Mouse (Mus musculus): Measurements from ENCODE around the gene Cdkn1c.

The Cdkn1c gene

DNA sequence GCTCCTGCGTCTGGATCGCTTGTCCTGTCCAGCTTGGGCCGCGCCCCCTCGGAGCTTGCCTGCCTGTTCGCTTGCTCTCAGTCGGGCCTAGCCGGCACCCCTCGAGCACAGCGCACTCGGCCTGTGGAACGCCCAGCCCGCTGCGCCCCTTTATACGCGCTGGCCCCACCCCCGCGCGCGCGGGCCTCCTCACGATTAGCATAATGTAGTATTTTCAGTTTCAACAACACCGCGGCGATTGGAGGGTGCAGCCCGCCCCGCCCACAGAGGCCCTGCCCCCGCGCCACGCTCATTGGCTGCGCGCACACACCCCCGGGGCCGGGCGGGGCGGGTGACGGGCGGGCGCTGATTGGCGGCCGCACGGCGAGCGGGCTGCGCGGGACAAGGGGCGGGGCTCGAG is at the start of gene Cdkn1c:
Cdkn1c (minus strand) TSS at position 177 of the 400 bp plus-strand sequence.
- DNase-seq = peak; percentile 83 to 88

DNA sequence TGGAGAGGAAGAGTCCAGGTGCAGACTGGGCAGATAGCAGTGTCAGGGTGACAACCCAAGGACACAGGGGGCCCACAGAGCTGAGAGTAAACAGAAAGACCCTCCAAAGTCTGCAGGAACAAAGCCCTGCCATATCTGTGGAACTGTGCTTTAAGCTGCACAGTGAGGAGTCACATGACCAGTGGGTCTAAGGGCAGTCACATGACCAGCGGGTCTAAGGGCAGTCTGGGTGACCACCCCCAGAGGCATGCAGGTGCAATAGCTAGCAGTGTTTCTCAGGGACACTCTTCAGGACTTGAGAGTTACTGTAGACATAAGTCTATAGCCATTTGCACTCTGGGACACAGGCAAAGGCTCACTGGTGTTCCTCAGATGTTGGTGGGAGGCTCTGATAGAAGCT is 48.7 kb upstream of the Cdkn1c start:
- peak; percentile 54 to 59 for DNase-seq

DNA sequence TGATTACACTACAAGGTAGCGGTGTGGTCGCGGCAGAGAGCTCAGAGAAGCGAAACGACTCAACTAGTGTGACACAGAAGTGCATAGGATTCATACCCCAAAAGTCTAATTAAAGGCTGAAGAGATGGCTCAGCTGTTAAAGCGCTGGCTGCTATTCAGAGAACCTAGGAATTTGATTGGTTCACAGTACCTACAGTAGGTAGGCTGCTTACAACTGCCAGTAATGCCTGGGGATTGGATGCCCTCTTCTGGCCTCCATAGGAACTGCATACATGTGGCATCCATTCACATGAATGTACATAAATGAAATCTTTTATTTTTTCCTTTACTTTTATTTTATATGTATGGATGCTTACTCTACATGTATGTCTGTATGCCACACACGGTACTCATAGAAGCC is 45.8 kb upstream of the Cdkn1c start:
- peak; percentile 71 to 83 for DNase-seq

DNA sequence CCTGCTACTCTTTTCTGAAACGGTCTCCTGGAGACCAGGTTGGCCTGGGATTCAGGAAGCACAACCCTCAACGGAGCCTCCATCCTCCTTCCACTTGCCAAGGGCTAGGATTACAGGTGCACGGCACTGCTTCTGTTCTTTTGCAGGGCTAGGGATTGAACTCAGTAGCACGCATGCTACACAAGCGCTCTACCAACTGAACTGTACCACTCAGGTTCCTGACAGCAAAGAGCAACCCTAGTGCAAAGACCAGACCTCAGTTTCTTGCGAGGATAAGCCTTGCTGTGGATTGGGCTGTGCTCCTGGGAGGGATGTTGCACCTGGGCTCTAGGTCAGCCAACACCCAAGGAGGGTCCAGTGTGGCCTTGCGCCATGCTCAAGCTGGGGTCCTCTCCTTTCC is 45.4 kb upstream of the Cdkn1c start:
- no peak for DNase-seq

DNA sequence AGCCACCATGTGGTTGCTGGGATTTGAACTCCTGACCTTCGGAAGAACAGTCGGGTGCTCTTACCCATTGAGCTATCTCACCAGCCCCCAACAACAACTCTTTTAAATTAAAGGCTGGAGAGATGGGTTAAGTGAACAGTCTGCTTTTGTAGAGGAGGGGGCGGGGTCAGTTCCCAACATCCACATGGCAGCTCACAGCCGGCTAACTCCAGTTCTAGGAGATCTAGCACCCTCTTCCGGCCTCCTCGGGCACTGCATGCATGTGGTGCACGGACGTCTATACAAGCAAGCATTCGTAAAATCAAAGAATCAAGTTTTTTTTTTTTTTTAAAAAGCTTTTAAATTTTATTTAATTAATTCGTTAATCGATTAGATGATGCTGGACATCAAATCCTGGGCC is 45.0 kb upstream of the Cdkn1c start:
- peak; percentile 82 to 94 for DNase-seq

DNA sequence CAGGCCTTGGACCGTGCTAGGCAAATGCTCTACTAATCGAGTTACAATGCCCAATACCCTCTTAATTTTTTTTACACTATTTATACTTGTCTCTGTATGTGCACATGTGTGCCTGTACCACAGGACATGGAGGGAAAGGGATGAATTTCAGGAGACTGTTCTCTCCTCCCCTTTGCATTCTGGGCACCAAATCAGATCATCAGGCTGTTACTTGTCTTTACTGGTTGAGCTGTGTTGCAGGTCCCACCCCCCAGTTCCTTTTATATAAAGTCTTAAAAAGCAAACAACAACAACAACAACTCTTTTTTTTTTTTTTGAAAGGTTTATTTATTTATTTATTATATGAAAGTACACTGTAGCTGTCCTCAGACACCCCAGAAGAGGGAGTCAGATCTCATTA is 44.6 kb upstream of the Cdkn1c start:
- no peak for DNase-seq

DNA sequence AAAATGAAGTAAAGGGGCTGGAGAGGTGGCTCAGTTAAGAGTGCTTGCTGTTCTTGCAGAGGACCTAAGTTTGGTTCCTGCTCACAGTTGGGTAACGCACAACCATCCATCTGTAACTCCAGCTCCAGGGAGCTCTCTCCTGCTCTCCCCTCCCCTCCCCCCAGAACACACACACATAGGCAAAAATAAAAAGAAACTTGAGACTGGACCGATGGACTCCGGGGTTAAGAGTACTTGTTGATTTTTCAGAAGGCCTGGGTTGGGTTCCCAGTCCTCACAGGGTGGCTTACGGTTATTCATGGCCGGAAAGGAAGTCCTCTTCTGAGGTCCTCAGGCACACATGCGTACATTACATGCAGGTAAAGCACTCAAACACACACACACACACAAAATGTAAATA is 43.1 kb upstream of the Cdkn1c start:
- peak in 1 of 2 experiments; percentile 49 for DNase-seq

DNA sequence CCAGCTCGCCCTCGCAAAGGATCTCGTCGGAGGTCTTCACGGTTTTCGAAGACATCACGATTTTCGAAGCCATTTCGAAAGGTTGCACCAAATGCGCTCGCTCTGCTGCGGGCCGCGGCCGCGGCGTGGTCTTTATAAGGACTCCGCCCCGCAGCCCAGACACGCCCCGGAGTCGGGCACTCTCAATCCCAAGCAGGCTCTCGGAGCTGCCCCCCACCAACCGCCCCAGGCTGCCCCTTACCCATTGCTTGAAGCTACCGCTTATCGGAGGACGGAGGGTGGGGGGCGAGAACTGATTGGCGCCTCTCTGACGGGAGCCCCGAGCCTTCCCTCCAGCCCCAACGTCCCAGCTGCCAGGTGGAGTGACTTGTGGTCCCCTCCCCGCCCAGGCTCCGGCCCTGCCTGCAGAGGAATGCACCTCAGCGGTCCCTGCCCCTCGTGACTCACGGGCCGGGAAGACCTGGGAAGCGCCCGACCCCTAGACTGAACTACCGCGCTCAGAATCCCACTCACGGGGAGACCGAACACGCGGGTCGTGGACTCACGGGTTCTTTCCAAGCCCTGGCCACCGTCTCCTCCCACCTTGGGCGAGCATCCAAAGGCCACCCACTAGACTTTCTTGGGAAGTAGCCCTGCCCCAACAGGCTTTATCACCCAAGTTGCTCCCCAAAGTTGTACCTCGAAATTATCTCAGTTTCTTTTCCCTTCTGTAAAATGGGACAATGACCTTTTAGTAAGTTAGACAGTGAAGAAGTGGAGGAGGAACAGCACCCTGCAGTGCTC is 41.8 kb upstream of the Cdkn1c start, which contains the start of gene Phlda2:
Phlda2 (minus strand) TSS at position 733 of the 783 bp plus-strand sequence.
- DNase-seq = peak; percentile 44 to 68

DNA sequence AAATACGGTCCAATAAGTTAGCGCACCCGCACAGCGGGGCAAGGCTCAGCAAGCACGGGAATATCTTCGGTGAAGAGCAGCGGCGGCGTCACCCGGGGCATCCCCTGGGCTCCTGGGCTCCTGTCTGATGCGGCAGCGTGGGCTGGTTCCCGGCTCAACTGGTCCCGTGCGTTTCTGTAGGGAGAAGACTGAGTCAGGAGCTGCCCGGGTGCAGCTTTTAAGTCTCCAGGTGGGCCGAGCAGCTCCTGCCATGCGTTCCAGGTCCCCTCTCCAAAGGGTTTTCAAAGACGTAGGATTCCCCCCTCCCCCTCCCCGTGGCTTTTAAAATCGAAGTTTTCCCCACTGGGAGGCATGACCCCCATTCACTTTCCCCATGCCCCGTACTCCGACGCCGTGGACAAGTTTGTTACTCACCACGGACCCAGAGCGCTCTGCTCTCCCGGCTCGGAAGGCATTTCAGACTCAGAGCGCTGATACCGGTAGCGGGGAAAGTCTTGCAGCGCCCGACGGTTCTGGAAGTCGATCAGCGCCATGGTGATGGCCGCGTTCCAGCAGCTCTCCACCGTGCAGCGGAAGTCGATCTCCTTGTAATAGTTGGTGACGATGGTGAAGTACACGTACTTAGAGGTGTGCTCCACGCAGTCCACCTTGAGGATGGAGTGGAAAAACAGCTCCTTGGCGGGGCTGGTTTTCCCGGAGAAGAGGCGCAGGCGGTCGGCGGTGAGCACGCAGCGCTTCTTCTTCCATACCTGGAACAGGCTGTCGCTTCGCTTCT is 41.0 kb upstream of the Cdkn1c start:
- peak in 1 of 2 experiments; percentile 62 for DNase-seq

DNA sequence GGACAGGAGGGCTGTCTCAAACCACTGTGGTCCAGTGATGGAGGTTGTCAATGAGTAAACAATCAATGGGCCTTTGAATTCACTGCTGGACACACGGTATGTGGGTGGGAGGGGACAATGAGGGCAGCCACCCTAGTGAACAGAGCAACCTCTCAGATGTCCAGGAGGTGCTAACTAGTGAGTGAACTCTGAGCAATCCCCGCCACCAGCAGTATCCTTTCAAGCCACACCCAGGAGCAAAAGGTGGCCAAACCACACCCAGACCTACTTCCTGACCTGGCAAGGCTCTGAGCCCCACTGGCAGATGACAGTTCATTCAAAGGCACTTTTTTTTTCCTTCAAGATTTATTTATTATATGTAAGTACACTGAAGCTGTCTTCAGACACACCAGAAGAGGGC is 40.1 kb upstream of the Cdkn1c start:
- peak; percentile 81 to 89 for DNase-seq

DNA sequence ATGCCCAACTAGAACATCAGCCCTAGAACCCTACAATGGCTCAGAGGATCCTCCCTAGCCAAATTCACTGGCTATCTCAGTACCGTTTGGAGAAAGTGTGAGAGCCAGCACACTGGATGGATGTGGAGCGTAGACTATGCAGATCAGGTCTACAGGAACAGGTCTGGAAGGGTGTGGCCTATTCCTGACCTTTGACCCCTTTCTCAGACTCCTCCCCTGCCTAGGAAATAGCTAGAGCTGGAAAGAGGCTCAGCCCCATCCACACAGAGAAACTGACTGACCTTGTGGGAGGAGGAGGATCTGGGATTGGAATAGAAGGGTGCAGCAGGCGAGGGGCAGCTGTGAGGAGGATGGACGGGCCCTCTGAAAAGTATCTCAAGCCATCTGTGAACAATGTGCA is 37.7 kb upstream of the Cdkn1c start:
- peak in 1 of 2 experiments; percentile 65 for DNase-seq

DNA sequence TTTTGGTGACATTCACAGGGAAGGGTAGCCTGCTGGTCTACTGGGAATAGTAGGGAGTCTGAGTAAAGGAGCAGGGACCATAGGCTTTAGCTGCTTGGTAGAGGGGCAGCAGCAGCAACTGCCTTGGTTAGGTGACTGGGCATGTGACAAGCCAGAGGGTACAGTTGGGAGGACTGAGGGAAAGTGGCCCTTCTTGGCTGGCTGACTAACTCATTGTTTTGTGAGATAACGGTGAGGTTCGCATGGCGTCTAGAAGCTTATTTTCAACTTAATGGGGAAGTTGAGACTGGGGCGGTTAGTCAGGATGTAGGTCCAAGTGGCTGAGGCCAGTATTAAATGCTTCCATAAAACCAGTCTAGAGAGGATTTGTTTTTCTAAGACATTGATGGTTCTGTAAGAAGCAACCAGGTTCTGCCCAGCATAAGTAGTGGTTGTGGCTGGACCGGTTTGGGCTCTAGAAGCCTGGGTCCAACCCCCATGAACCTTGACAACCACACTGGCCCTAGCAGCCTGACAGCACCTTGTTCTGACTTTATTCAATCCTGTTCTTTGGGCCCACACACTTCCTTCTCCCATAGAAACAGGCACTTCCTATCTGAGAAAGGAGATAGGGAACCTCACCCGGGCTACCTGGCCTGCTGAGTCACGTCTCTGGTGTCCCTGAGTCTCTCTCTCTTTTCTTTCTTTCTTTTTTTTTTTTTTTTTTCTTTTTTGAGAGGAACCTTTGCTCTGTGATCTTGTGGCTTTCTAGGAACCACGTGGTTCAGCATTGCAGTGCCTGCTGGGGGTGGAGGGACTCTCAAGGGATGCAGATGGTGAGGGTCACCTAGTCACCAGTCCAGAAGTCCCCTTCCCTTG is 34.5 kb upstream of the Cdkn1c start:
- DNase-seq = no peak

DNA sequence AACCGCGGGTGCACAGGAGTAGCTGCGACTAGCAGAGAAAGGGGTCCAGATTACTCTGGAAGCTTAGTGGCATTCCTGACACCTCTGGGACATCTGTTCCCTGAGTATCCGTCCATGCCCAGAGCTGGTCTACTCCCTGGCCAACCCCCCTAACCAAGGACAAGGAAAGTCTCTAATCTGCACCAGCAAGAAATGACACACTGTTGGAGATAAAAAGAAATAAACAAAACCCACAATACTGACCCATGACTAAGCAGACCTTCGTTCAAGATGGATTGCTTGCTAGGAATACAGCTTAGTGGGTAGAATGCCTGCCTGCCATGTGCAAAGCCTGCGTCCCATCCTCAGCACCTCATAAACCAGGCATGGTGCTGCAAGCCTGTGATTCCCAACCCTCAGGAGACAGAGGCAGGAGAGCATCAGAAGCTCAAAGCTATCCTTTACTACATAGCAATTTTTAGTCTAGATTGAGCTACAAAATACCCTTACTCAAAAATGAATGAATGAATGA is 32.8 kb upstream of the Cdkn1c start:
- DNase-seq = no peak

DNA sequence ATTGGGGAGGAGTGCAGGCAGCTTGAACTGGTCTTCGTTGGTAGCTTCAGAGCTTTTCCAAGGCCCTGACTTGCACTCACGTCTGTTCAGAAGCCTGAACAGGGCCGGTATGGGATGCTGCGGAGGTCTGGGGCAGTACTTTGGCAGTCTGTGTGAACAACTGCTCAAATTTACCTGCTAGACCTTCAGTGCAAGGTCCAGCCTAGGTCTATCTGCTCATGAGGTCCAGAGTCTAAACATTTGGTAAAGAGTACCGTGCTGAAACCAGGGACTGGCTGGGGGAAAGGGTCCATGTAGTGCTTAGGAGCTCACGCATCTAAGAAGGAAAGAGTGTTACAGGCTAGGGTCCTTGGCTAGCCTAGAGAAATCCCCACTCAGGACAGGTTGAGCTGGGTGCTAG is 28.9 kb upstream of the Cdkn1c start:
- no peak for DNase-seq

DNA sequence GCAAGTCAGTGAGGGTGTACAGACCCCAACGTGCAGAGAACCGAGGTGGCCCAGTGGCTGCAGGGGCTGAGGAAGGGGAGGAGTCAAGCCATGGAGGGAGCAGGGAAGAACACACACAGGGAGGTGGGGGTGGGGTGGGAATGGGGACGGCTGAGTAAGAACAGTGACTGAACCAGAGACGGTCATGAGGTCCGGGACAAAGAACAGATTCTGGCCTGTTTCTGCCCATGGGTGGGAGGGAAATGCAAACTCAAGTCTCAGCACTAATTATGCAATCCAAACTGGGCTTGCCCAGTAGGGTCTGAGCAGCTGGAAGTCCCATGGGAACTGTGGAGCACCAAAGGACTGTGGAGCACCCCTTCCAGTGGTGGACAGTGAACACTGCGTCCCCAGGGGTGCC is 21.7 kb upstream of the Cdkn1c start:
- DNase-seq = peak in 1 of 2 experiments; percentile 72

DNA sequence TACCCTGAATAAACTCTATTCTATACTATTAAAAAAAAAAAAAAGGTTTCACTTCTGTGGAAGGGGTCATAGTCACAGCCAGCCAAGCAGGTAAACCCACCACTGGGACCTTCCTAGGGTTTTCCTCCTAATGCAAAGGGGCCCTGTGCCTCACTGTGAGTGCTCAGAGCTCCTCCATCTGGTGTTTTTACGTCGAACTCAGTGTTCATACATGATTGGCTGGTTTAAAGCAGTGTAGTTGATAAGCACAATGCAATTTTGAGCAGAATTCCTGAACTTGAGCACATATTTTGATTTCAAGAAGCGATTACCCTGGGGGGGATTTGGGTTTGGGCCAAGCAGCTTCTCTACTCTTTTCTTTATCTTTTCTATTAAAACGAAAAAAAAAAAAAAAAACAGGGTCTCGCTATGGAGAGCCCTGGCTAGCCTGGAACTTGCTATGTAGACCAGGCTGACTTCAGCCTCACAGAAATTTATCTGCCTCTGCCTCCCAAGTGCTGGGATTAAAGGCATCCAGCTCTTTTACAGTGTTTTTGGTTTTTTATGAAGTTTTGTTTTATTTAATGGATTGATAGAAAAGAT is 21.0 kb upstream of the Cdkn1c start:
- DNase-seq = no peak

DNA sequence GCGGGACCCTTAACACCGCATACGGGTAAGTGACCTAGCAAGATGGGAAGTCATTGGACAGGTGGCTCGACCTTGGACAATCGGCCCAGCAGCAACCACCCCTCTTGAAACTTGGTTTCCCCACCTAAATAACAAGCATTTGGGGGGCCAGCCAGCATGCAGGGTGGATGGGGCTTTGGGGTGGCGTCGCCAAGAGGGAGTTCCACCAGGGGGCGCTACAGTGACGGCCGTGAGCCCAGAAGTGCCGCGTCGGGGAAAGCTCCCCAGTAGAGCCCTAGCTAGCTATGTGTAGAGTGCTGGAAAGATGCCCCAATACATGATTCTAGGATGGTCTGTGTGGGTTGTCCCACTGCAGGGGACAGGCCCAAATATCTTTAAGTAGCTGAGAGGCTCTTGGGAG is 19.6 kb upstream of the Cdkn1c start:
- DNase-seq = peak in 1 of 2 experiments; percentile 73

DNA sequence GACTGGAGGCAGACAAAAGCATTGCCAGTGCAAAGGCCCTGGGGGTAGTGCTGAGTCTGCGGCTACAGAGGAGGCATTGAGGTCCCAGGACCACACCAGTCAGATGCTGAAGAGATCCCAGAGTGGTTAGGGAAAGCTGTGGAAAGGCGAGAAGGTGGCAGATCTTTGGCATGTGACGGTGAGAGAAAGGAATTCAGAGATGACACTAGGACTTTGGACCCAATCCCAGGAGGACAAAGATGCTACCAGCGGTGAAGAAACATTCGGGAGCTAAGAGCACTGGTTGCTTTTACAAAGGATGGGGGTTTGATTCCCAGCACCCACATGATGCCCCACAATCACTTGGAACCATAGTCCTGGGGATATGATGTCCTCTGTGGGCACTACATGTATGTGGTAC is 16.9 kb upstream of the Cdkn1c start:
- DNase-seq = peak in 1 of 2 experiments; percentile 50

DNA sequence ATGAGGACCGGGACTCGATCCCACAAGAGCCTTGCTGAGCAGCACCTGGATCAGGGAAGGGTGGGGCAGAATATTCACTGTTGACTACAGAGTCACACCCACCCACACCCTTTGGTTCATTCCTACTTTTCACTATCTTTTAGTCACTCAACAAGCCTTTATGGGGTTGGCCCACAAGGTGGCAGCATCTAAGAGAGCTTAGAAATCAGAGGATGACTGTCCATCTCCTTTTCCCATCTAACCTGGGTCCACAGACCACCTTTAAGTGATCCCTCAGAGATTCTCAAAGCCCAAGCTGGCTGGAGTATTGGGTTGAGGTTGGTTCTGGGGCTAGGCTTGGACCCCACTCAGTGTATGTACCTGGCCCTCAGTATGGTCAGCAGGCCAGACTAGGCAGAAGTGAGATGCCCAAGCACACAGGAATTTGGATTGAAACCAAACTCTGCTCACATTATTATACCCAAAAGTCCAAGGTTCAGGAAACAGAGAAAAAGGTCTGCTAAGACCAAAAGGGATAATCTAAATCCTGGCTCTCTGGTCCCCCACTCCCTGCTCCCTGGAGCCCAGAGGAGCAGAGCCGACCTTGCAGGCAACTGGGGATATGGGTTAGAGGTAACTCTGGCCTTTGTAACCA is 16.0 kb upstream of the Cdkn1c start:
- DNase-seq = peak; percentile 60 to 71

DNA sequence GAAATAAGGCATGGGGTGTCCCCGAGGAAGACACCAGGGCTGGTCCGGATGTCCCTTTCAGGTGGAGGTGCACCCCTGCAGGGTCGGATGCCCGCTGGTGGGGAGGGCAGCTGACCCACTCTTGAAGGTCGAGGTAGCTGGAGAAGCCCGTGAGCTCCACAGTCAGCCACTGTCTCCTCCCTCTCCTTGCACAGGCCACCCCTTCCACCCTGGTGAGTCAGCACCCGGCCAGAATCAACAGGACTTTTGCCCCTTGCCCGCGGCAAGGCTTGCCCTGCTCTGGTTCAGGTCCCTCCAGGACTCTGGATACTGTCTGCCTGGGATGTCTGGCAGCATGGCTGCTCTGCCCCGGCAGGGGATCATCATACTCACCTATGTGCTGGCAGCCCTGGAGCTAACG is 15.0 kb upstream of the Cdkn1c start:
- DNase-seq = peak; percentile 85 to 90

DNA sequence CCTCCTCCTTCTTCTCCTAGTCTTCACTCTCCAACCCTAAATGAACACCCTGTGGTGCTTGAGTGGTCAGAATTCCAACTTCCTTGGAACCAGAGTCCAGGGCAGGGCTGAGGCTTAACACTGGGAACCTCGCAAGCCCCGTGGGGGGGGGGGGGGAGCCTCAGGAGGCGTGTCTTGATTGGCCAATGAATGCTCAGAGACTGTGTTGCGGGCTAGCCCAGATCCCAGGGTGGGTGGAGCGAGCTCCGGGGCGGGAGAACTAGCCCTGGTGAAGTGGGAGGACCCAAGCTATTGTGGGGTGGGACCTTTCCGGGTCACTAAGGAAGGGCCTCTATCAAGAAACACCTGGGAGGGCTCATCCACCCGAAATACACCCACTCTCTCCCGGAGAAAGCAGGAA is 14.0 kb upstream of the Cdkn1c start:
- peak; percentile 70 to 75 for DNase-seq

Data from kidney, adult 8-10 months (tissue).